Mouse (Mus musculus) liver, adult 2 months (tissue): ENCODE measurements around the gene Ankrd6.
A peak's percentile ranks its signal among the peaks of the same experiment; 100 is the strongest.

Experiments
- CTCF ChIP-seq: fragments of 200-500 bp; IDR thresholded peaks from 2 replicates; pipeline ENCODE4 v1.5.1; 2011; ENCODE audit warnings: low read depth, low read length, control low read depth
- POLR2A ChIP-seq: fragments of 200-500 bp; IDR thresholded peaks from 2 replicates; pipeline ENCODE4 v1.6.1; 2011; ENCODE audit warnings: low read length, control low read depth; ENCODE audit not compliant: insufficient read depth; ENCODE audit errors: extremely low read depth

- TF ChIP-seq CTCF (no peak), POLR2A (peak; percentile 56; the same call in 1 of the 2 replicates)
These were observed 150.6 kb downstream of the Ankrd6 start, which contains the start of gene Lyrm2 for GRCm38 (mm10) chr4:32799966-32800576.
